Mouse (Mus musculus) heart, embryonic 12.5 days (tissue): ENCODE results near the gene Fam32a. TPM values are rescaled to one million over a fixed set of nuclear protein-coding genes. Genes with fewer than 3 reads are reported as not detected.

ENCODE experiments used
- ATAC-seq: fragments of 200-750 bp; cut with Nextera tagmentation; 2 replicates; pipeline ENCODE4 v1.8.0; 2017; ENCODE audit warnings: moderate TSS enrichment, moderate library complexity; ENCODE audit not compliant: insufficient number of reproducible peaks, low FRiP score
- H3K27ac ChIP-seq: fragments of 300-500 bp; sonication (generic); 2 replicates; pipeline ENCODE4 v1.5.1; 2016; ENCODE audit warnings: mild to moderate bottlenecking, moderate library complexity; ENCODE audit not compliant: poor library complexity, severe bottlenecking
- H3K27me3 ChIP-seq: fragments of 300-500 bp; sonication (generic); replicated peaks from 2 replicates; pipeline ENCODE4 v1.6.1; 2016; ENCODE audit warnings: mild to moderate bottlenecking, moderate library complexity
- H3K36me3 ChIP-seq: fragments of 300-500 bp; sonication (generic); 2 replicates; pipeline ENCODE4 v1.6.1; 2016; ENCODE audit warnings: mild to moderate bottlenecking, moderate library complexity
- H3K4me1 ChIP-seq: fragments of 300-500 bp; sonication (generic); replicated peaks from 2 replicates; pipeline ENCODE4 v1.6.1; 2016; ENCODE audit warnings: mild to moderate bottlenecking
- H3K4me2 ChIP-seq: fragments of 300-500 bp; sonication (generic); 2 replicates; pipeline ENCODE4 v1.6.1; 2016; ENCODE audit warnings: mild to moderate bottlenecking, moderate library complexity
- H3K4me3 ChIP-seq: fragments of 300-500 bp; sonication (generic); 2 replicates; pipeline ENCODE4 v1.5.1; 2016; ENCODE audit warnings: mild to moderate bottlenecking
- H3K9ac ChIP-seq: fragments of 300-500 bp; sonication (generic); 2 replicates; pipeline ENCODE4 v1.6.1; 2016; ENCODE audit warnings: mild to moderate bottlenecking, moderate library complexity
- H3K9me3 ChIP-seq: fragments of 300-500 bp; sonication (generic); replicated peaks from 2 replicates; pipeline ENCODE4 v1.6.1; 2016; ENCODE audit warnings: mild to moderate bottlenecking, moderate library complexity
- WGBS: fragments of 180-500 bp; shearing (Covaris S2); methylation state at CpG from one replicate; pipeline ENCODE4 v1.1.7; 2016; 5-methylcytosine and 5-hydroxymethylcytosine counted together
- polyA plus RNA-seq: library from polyadenylated mRNA; unstranded; fragments of >200 nt; fragmentation: Nextera tagmentation; extraction: Ambion mirVana; gene quantifications from 2 replicates; pipeline ENCODE4 v1.2.1, GENCODE M21; 2016

Fam32a gene
- 43.9 and 44.7 TPM in 2 replicates for polyA plus RNA-seq

- Histone ChIP-seq H3K9me3 (no peaks in the 10 kb centered on the region), H3K4me2 (peak within 1 kb of the TSS; percentile 71), H3K27me3 (peaks cover 12% of the 10 kb centered on the region; the same call in 1 of the 2 replicates), H3K27ac (peak within 1 kb of the TSS; percentile 58), H3K4me1 (peaks cover 10% of the 10 kb centered on the region), H3K36me3 (peaks cover 28% of the 10 kb centered on the region), H3K4me3 (peak within 1 kb of the TSS; percentile 77), H3K9ac (peak within 1 kb of the TSS; percentile 74)
- 15% methylated on average over 39 of the region's 39 CpGs for WGBS
- ATAC-seq = peak; percentile 95
Observed at GRCm38 (mm10) chr8:72219541-72220363, at the start of gene Fam32a. TSS of gene Fam32a (plus strand) at chr8:72219730.

GRCm38 (mm10) chr8:72177346-72177925 is 42.1 kb upstream of the Fam32a start:
- H3K27me3 ChIP-seq = no peaks in the 10 kb centered on the region
- 68% methylated on average over 5 of the region's 5 CpGs for WGBS
- ATAC-seq = 0 out of 2 replicates have a peak, but pooled peaks have one; percentile 23
- no peaks in the 10 kb centered on the region for H3K4me1 ChIP-seq
- H3K9ac ChIP-seq = no peak overlapping the region
- H3K4me3 ChIP-seq = no peak overlapping the region
- H3K36me3 ChIP-seq = peaks cover 91% of the 10 kb centered on the region
- H3K4me2 ChIP-seq = no peak overlapping the region
- H3K27ac ChIP-seq = no peak overlapping the region
- no peaks in the 10 kb centered on the region for H3K9me3 ChIP-seq

- Histone ChIP-seq H3K9me3 (no peaks in the 10 kb centered on the region), H3K27ac (no peak overlapping the region), H3K4me2 (no peak overlapping the region), H3K4me1 (no peaks in the 10 kb centered on the region), H3K4me3 (no peak overlapping the region), H3K27me3 (no peaks in the 10 kb centered on the region), H3K9ac (no peak overlapping the region), H3K36me3 (peaks cover 29% of the 10 kb centered on the region)
- no peak for ATAC-seq
- 88% methylated on average over 2 of the region's 2 CpGs for WGBS
Observed at GRCm38 (mm10) chr8:72183554-72184202, 35.9 kb upstream of the Fam32a start.

GRCm38 (mm10) chr8:72187793-72188331 is 31.7 kb upstream of the Fam32a start:
- Histone ChIP-seq H3K9me3 (no peaks in the 10 kb centered on the region), H3K9ac (no peak overlapping the region), H3K4me3 (no peak overlapping the region), H3K27ac (no peak overlapping the region), H3K4me1 (no peaks in the 10 kb centered on the region), H3K27me3 (no peaks in the 10 kb centered on the region), H3K4me2 (no peak overlapping the region), H3K36me3 (no peaks in the 10 kb centered on the region)
- ATAC-seq = no peak
- WGBS = 80% methylated on average over 2 of the region's 2 CpGs

GRCm38 (mm10) chr8:72189417-72190214 is 29.9 kb upstream of the Fam32a start, which contains the start of gene Hsh2d:
TSS of gene Hsh2d (plus strand) at chr8:72189638.
- Histone ChIP-seq H3K4me2 (no peak within 1 kb of the TSS), H3K4me1 (no peaks in the 10 kb centered on the region), H3K9me3 (no peaks in the 10 kb centered on the region), H3K9ac (no peak within 1 kb of the TSS), H3K4me3 (no peak within 1 kb of the TSS), H3K27ac (no peak within 1 kb of the TSS), H3K36me3 (no peaks in the 10 kb centered on the region), H3K27me3 (no peaks in the 10 kb centered on the region)
- 67% methylated on average over 12 of the region's 12 CpGs for WGBS
- ATAC-seq = no peak

GRCm38 (mm10) chr8:72190215-72190539 is 29.4 kb upstream of the Fam32a start:
- Histone ChIP-seq H3K4me2 (no peak overlapping the region), H3K9me3 (no peaks in the 10 kb centered on the region), H3K27me3 (no peaks in the 10 kb centered on the region), H3K4me1 (no peaks in the 10 kb centered on the region), H3K4me3 (no peak overlapping the region), H3K36me3 (no peaks in the 10 kb centered on the region), H3K9ac (no peak overlapping the region), H3K27ac (no peak overlapping the region)
- no peak for ATAC-seq
- WGBS = 77% methylated on average over 2 of the region's 2 CpGs

- Histone ChIP-seq H3K4me1 (no peaks in the 10 kb centered on the region), H3K4me2 (no peak overlapping the region), H3K4me3 (no peak overlapping the region), H3K27me3 (no peaks in the 10 kb centered on the region), H3K36me3 (no peaks in the 10 kb centered on the region), H3K9ac (no peak overlapping the region), H3K27ac (no peak overlapping the region), H3K9me3 (no peaks in the 10 kb centered on the region)
- ATAC-seq = no peak
Observed at GRCm38 (mm10) chr8:72192065-72192464, 27.5 kb upstream of the Fam32a start.

- Histone ChIP-seq H3K36me3 (no peaks in the 10 kb centered on the region), H3K4me2 (no peak overlapping the region), H3K27me3 (no peaks in the 10 kb centered on the region), H3K4me3 (no peak overlapping the region), H3K27ac (no peak overlapping the region), H3K4me1 (no peaks in the 10 kb centered on the region), H3K9ac (no peak overlapping the region), H3K9me3 (peaks cover 24% of the 10 kb centered on the region)
- WGBS = 46% methylated on average over 8 of the region's 8 CpGs
- no peak for ATAC-seq
Observed at GRCm38 (mm10) chr8:72197997-72198396, 21.5 kb upstream of the Fam32a start.

GRCm38 (mm10) chr8:72208582-72208981 is 10.9 kb upstream of the Fam32a start:
- peaks cover 14% of the 10 kb centered on the region for H3K9me3 ChIP-seq
- no peak overlapping the region for H3K27ac ChIP-seq
- no peak overlapping the region for H3K4me2 ChIP-seq
- WGBS = 67% methylated on average over 1 of the region's 1 CpGs
- H3K4me3 ChIP-seq = no peak overlapping the region
- H3K9ac ChIP-seq = no peak overlapping the region
- ATAC-seq = no peak
- no peaks in the 10 kb centered on the region for H3K36me3 ChIP-seq
- no peaks in the 10 kb centered on the region for H3K4me1 ChIP-seq
- peaks cover 5% of the 10 kb centered on the region; the same call in 1 of the 2 replicates for H3K27me3 ChIP-seq

GRCm38 (mm10) chr8:72210222-72210621 is 9.3 kb upstream of the Fam32a start:
- Histone ChIP-seq H3K27me3 (peaks cover 10% of the 10 kb centered on the region; the same call in 1 of the 2 replicates), H3K4me2 (no peak overlapping the region), H3K27ac (no peak overlapping the region), H3K36me3 (no peaks in the 10 kb centered on the region), H3K9me3 (no peaks in the 10 kb centered on the region), H3K4me1 (no peaks in the 10 kb centered on the region), H3K4me3 (no peak overlapping the region), H3K9ac (no peak overlapping the region)
- 71% methylated on average over 4 of the region's 4 CpGs for WGBS
- no peak for ATAC-seq
